Mouse (Mus musculus): Measurements from ENCODE around the gene Plppr2. TPM values are rescaled to one million over a fixed set of nuclear protein-coding genes. Genes with fewer than 3 reads are reported as not detected.

Gene Plppr2
- polyA plus RNA-seq, 1 experiment from 2014 or later = 115 TPM

- Histone ChIP-seq H3K9ac (ENCODE audit: low read depth, low read length) (peak within 1 kb of the TSS; percentile 81), H3K4me3 (ENCODE audit: low read depth, low read length) (peak within 1 kb of the TSS; percentile 78), H3K4me2 (ENCODE audit: low read length) (peak within 1 kb of the TSS; percentile 77), H3K9me3 (replicated peaks; ENCODE audit: control insufficient read depth, low read length, poor library complexity, severe bottlenecking) (no peaks in the 10 kb centered on the region), H3K27me3 (ENCODE audit: control insufficient read depth, insufficient read depth, low read depth, low read length) (peaks cover 3% of the 10 kb centered on the region; the same call in 1 of the 2 replicates), H3K4me1 (ENCODE audit: control insufficient read depth, insufficient read depth, low read length) (no peaks in the 10 kb centered on the region; the same call in 1 of the 2 replicates), H3K27ac (ENCODE audit: low read length) (peak within 1 kb of the TSS; percentile 71), H3K36me3 (ENCODE audit: control insufficient read depth, insufficient read depth, low read length) (0 out of 2 replicates have a peak, but pooled peaks cover 3% of the 10 kb centered on the region)
- WGBS = under 1% methylated on average over 33 of the region's 36 CpGs
- ATAC-seq = peak; percentile 92
Observed at GRCm38 (mm10) chr9:21918035-21918592, 18.7 kb upstream of the Plppr2 start, which contains the start of gene Rab3d. TSS of gene Rab3d (minus strand) at chr9:21918192.

- H3K27ac ChIP-seq (ENCODE audit: low read length) = no peak overlapping the region
- 21% methylated on average over 5 of the region's 5 CpGs for WGBS
- no peak overlapping the region; the same call in 1 of the 2 replicates for H3K9ac ChIP-seq (ENCODE audit: low read depth, low read length)
Observed at GRCm38 (mm10) chr9:21918692-21919384, 18.0 kb upstream of the Plppr2 start.

GRCm38 (mm10) chr9:21923036-21923435 is 13.8 kb upstream of the Plppr2 start:
- H3K36me3 ChIP-seq (ENCODE audit: control insufficient read depth, insufficient read depth, low read length) = no peaks in the 10 kb centered on the region
- no peak overlapping the region for H3K27ac ChIP-seq (ENCODE audit: low read length)
- no peak overlapping the region for H3K9ac ChIP-seq (ENCODE audit: low read depth, low read length)
- H3K4me2 ChIP-seq (ENCODE audit: low read length) = no peak overlapping the region
- H3K27me3 ChIP-seq (ENCODE audit: control insufficient read depth, insufficient read depth, low read depth, low read length) = no peaks in the 10 kb centered on the region
- H3K4me1 ChIP-seq (ENCODE audit: control insufficient read depth, insufficient read depth, low read length) = peaks cover 11% of the 10 kb centered on the region
- H3K4me3 ChIP-seq (ENCODE audit: low read depth, low read length) = no peak overlapping the region
- WGBS = 91% methylated on average over 4 of the region's 4 CpGs
- no peak for ATAC-seq
- H3K9me3 ChIP-seq (replicated peaks; ENCODE audit: control insufficient read depth, low read length, poor library complexity, severe bottlenecking) = no peaks in the 10 kb centered on the region

More at GRCm38 (mm10) chr9:21918692-21919384, 18.0 kb upstream of the Plppr2 start:
- H3K27me3 ChIP-seq (ENCODE audit: control insufficient read depth, insufficient read depth, low read depth, low read length) = peaks cover 3% of the 10 kb centered on the region; the same call in 1 of the 2 replicates
- H3K4me1 ChIP-seq (ENCODE audit: control insufficient read depth, insufficient read depth, low read length) = no peaks in the 10 kb centered on the region; the same call in 1 of the 2 replicates
- 0 out of 2 replicates have a peak, but pooled peaks cover 3% of the 10 kb centered on the region for H3K36me3 ChIP-seq (ENCODE audit: control insufficient read depth, insufficient read depth, low read length)
- peak overlapping the region; percentile 77 for H3K4me2 ChIP-seq (ENCODE audit: low read length)
- no peak overlapping the region; the same call in 1 of the 2 replicates for H3K4me3 ChIP-seq (ENCODE audit: low read depth, low read length)
- no peak for ATAC-seq
- H3K9me3 ChIP-seq (replicated peaks; ENCODE audit: control insufficient read depth, low read length, poor library complexity, severe bottlenecking) = no peaks in the 10 kb centered on the region

- Histone ChIP-seq H3K9ac (ENCODE audit: low read depth, low read length) (no peak overlapping the region), H3K4me3 (ENCODE audit: low read depth, low read length) (no peak overlapping the region), H3K36me3 (ENCODE audit: control insufficient read depth, insufficient read depth, low read length) (no peaks in the 10 kb centered on the region), H3K27me3 (ENCODE audit: control insufficient read depth, insufficient read depth, low read depth, low read length) (no peaks in the 10 kb centered on the region), H3K27ac (ENCODE audit: low read length) (no peak overlapping the region), H3K4me1 (ENCODE audit: control insufficient read depth, insufficient read depth, low read length) (peaks cover 11% of the 10 kb centered on the region), H3K4me2 (ENCODE audit: low read length) (no peak overlapping the region), H3K9me3 (replicated peaks; ENCODE audit: control insufficient read depth, low read length, poor library complexity, severe bottlenecking) (no peaks in the 10 kb centered on the region)
- 81% methylated on average over 3 of the region's 3 CpGs for WGBS
- no peak for ATAC-seq
Observed at GRCm38 (mm10) chr9:21923490-21924098, 13.2 kb upstream of the Plppr2 start.

- no peak for ATAC-seq
- Histone ChIP-seq H3K9me3 (replicated peaks; ENCODE audit: control insufficient read depth, low read length, poor library complexity, severe bottlenecking) (no peaks in the 10 kb centered on the region), H3K4me3 (ENCODE audit: low read depth, low read length) (no peak overlapping the region), H3K27me3 (ENCODE audit: control insufficient read depth, insufficient read depth, low read depth, low read length) (no peaks in the 10 kb centered on the region), H3K9ac (ENCODE audit: low read depth, low read length) (no peak overlapping the region), H3K4me1 (ENCODE audit: control insufficient read depth, insufficient read depth, low read length) (peaks cover 11% of the 10 kb centered on the region), H3K4me2 (ENCODE audit: low read length) (no peak overlapping the region), H3K36me3 (ENCODE audit: control insufficient read depth, insufficient read depth, low read length) (no peaks in the 10 kb centered on the region), H3K27ac (ENCODE audit: low read length) (no peak overlapping the region)
- 78% methylated on average over 6 of the region's 6 CpGs for WGBS
Observed at GRCm38 (mm10) chr9:21924099-21924493, 12.7 kb upstream of the Plppr2 start.

GRCm38 (mm10) chr9:21925034-21925433 is 11.8 kb upstream of the Plppr2 start:
- no peak overlapping the region for H3K27ac ChIP-seq (ENCODE audit: low read length)
- WGBS = 87% methylated on average over 3 of the region's 3 CpGs
- H3K9me3 ChIP-seq (replicated peaks; ENCODE audit: control insufficient read depth, low read length, poor library complexity, severe bottlenecking) = no peaks in the 10 kb centered on the region
- peaks cover 11% of the 10 kb centered on the region for H3K4me1 ChIP-seq (ENCODE audit: control insufficient read depth, insufficient read depth, low read length)
- no peak for ATAC-seq
- no peaks in the 10 kb centered on the region for H3K27me3 ChIP-seq (ENCODE audit: control insufficient read depth, insufficient read depth, low read depth, low read length)
- no peak overlapping the region for H3K4me2 ChIP-seq (ENCODE audit: low read length)
- no peak overlapping the region for H3K4me3 ChIP-seq (ENCODE audit: low read depth, low read length)
- H3K36me3 ChIP-seq (ENCODE audit: control insufficient read depth, insufficient read depth, low read length) = no peaks in the 10 kb centered on the region
- no peak overlapping the region for H3K9ac ChIP-seq (ENCODE audit: low read depth, low read length)

GRCm38 (mm10) chr9:21925506-21925905 is 11.3 kb upstream of the Plppr2 start:
- Histone ChIP-seq H3K9ac (ENCODE audit: low read depth, low read length) (no peak overlapping the region), H3K4me3 (ENCODE audit: low read depth, low read length) (no peak overlapping the region), H3K4me1 (ENCODE audit: control insufficient read depth, insufficient read depth, low read length) (peaks cover 11% of the 10 kb centered on the region), H3K27ac (ENCODE audit: low read length) (no peak overlapping the region), H3K36me3 (ENCODE audit: control insufficient read depth, insufficient read depth, low read length) (no peaks in the 10 kb centered on the region), H3K27me3 (ENCODE audit: control insufficient read depth, insufficient read depth, low read depth, low read length) (no peaks in the 10 kb centered on the region), H3K9me3 (replicated peaks; ENCODE audit: control insufficient read depth, low read length, poor library complexity, severe bottlenecking) (no peaks in the 10 kb centered on the region), H3K4me2 (ENCODE audit: low read length) (no peak overlapping the region)
- 97% methylated on average over 1 of the region's 1 CpGs for WGBS
- ATAC-seq = no peak

- Histone ChIP-seq H3K9ac (ENCODE audit: low read depth, low read length) (peak overlapping the region; percentile 69), H3K4me2 (ENCODE audit: low read length) (peak overlapping the region; percentile 67), H3K4me3 (ENCODE audit: low read depth, low read length) (peak overlapping the region; percentile 51), H3K4me1 (ENCODE audit: control insufficient read depth, insufficient read depth, low read length) (peaks cover 11% of the 10 kb centered on the region), H3K27me3 (ENCODE audit: control insufficient read depth, insufficient read depth, low read depth, low read length) (no peaks in the 10 kb centered on the region), H3K27ac (ENCODE audit: low read length) (peak overlapping the region; percentile 77; the same call in 1 of the 2 replicates), H3K9me3 (replicated peaks; ENCODE audit: control insufficient read depth, low read length, poor library complexity, severe bottlenecking) (no peaks in the 10 kb centered on the region), H3K36me3 (ENCODE audit: control insufficient read depth, insufficient read depth, low read length) (no peaks in the 10 kb centered on the region)
- 81% methylated on average over 6 of the region's 6 CpGs for WGBS
- no peak for ATAC-seq
Observed at GRCm38 (mm10) chr9:21926155-21926554, 10.7 kb upstream of the Plppr2 start.

GRCm38 (mm10) chr9:21926784-21927183 is 10.0 kb upstream of the Plppr2 start:
- peak overlapping the region; percentile 69 for H3K9ac ChIP-seq (ENCODE audit: low read depth, low read length)
- H3K27me3 ChIP-seq (ENCODE audit: control insufficient read depth, insufficient read depth, low read depth, low read length) = no peaks in the 10 kb centered on the region
- ATAC-seq = 0 out of 2 replicates have a peak, but pooled peaks have one; percentile 0
- no peaks in the 10 kb centered on the region for H3K36me3 ChIP-seq (ENCODE audit: control insufficient read depth, insufficient read depth, low read length)
- peaks cover 11% of the 10 kb centered on the region for H3K4me1 ChIP-seq (ENCODE audit: control insufficient read depth, insufficient read depth, low read length)
- peak overlapping the region; percentile 51 for H3K4me3 ChIP-seq (ENCODE audit: low read depth, low read length)
- peak overlapping the region; percentile 67 for H3K4me2 ChIP-seq (ENCODE audit: low read length)
- peak overlapping the region; percentile 77 for H3K27ac ChIP-seq (ENCODE audit: low read length)
- no peaks in the 10 kb centered on the region for H3K9me3 ChIP-seq (replicated peaks; ENCODE audit: control insufficient read depth, low read length, poor library complexity, severe bottlenecking)
- 3% methylated on average over 6 of the region's 6 CpGs for WGBS

Data from midbrain, embryonic 16.5 days (tissue).